Mouse (Mus musculus) kidney, postnatal 0 days (tissue): Measurements from ENCODE around the gene Knl1. TPM values are rescaled to one million over a fixed set of nuclear protein-coding genes. Genes with fewer than 3 reads are reported as not detected.
A peak's percentile ranks its signal among the peaks of the same experiment; 100 is the strongest.

ENCODE experiments used
- ATAC-seq: fragments of 200-750 bp; cut with Nextera tagmentation; replicated peaks from 2 replicates; pipeline ENCODE4 v1.8.0; 2017; ENCODE audit warnings: low read depth, moderate number of reproducible peaks, moderate TSS enrichment, moderate library complexity; ENCODE audit not compliant: low FRiP score
- DNase-seq: peaks from one replicate; pipeline ENCODE4 v3.0.0-alpha.2; 2016; ENCODE audit warnings: low spot score
- H3K27ac ChIP-seq: fragments of 300-500 bp; sonication (generic); 2 replicates; pipeline ENCODE4 v1.5.1; 2014; ENCODE audit warnings: mild to moderate bottlenecking
- H3K27me3 ChIP-seq: fragments of 300-500 bp; sonication (generic); 2 replicates; pipeline ENCODE4 v1.6.1; 2014; ENCODE audit warnings: low read length, mixed read lengths; ENCODE audit not compliant: insufficient read depth
- H3K36me3 ChIP-seq: fragments of 300-500 bp; sonication (generic); 2 replicates; pipeline ENCODE4 v1.6.1; 2014; ENCODE audit warnings: low read length, mixed read lengths; ENCODE audit not compliant: insufficient read depth
- H3K4me1 ChIP-seq: fragments of 300-500 bp; sonication (generic); replicated peaks from 2 replicates; pipeline ENCODE4 v1.6.1; 2014; ENCODE audit warnings: antibody characterized with exemption, low read length, mixed read lengths; ENCODE audit not compliant: insufficient read depth
- H3K4me2 ChIP-seq: fragments of 300-500 bp; sonication (generic); 2 replicates; pipeline ENCODE4 v1.6.1; 2014; ENCODE audit warnings: mild to moderate bottlenecking, low read length, moderate library complexity, mixed read lengths
- H3K4me3 ChIP-seq: fragments of 300-500 bp; sonication (generic); replicated peaks from 2 replicates; pipeline ENCODE4 v1.5.1; 2014; ENCODE audit warnings: low read depth, low read length
- H3K9ac ChIP-seq: fragments of 300-500 bp; sonication (generic); 2 replicates; pipeline ENCODE4 v1.6.1; 2014; ENCODE audit warnings: low read depth, low read length
- H3K9me3 ChIP-seq: fragments of 300-500 bp; sonication (generic); replicated peaks from 2 replicates; pipeline ENCODE4 v1.6.1; 2016; ENCODE audit warnings: low read length, inconsistent platforms, mixed read lengths
- CTCF ChIP-seq: IDR thresholded peaks from 2 replicates; pipeline ENCODE4 v1.5.1; 2016; ENCODE audit warnings: antibody characterized with exemption, low read depth, mild to moderate bottlenecking, moderate library complexity
- WGBS: fragments of 180-500 bp; shearing (Covaris S2); extraction: QIAGEN DNeasy Blood & Tissue Kit; methylation state at CpG from one replicate; pipeline ENCODE4 v1.1.7; 2014; 5-methylcytosine and 5-hydroxymethylcytosine counted together
- polyA plus RNA-seq: library from polyadenylated mRNA; unstranded; fragments of >200 nt; fragmentation: Nextera tagmentation; extraction: Ambion mirVana; gene quantifications from 2 replicates; pipeline ENCODE4 v1.2.1, GENCODE M21; 2015

Knl1 gene
- polyA plus RNA-seq, 1 experiment from 2014 or later = 25.6 TPM

DNA sequence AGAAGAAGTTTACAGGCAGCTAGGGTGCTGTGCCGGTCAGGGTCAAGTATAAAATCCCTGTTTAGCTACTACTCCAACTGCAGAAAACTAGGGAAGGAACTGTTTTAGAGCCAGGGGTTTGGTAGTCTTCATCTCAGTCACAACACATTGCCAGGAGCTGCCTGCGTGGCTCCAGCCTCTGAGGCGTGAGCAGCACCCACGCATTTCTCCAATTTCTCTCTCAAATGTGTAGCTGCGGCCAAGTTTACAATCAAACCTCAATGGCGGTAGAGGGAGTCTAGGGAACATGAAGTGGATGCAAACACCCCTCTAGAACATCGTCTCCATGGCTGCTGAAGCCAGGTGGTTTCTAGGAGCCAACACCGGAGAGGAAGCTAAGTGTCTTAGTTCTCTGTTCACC lies 100.9 kb downstream of the Knl1 start:
- DNase-seq (peak; percentile 7), ATAC-seq (no peak)
- WGBS = 73% methylated on average over 8 of the region's 8 CpGs
- Histone ChIP-seq H3K4me2 (no peak overlapping the region), H3K4me1 (no peaks in the 10 kb centered on the region), H3K9ac (no peak overlapping the region), H3K27ac (no peak overlapping the region), H3K4me3 (no peak overlapping the region), H3K9me3 (no peaks in the 10 kb centered on the region), H3K27me3 (no peaks in the 10 kb centered on the region), H3K36me3 (peaks cover 51% of the 10 kb centered on the region)
- TF ChIP-seq CTCF = no peak

DNA sequence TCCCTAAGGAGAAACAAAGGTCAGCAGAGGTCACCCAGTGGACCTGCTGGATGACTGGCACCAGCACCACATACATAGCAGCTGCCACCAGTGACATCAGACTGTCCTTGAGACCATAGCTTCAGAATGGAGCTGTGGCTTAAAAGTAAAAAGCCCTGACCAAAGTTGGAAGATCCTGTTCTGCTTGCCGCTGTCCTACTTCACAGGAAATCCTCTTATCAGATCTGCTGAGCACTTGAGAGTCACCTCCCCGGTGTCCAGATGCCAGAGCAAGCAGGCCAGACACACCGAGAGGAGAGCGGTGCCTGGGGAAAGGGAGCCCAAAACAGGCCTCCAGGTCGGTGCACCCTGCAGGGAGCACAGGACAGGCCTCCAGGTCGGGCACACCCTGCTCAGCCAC lies 105.3 kb downstream of the Knl1 start:
- Histone ChIP-seq H3K27me3 (no peaks in the 10 kb centered on the region), H3K9me3 (no peaks in the 10 kb centered on the region), H3K4me1 (peaks cover 7% of the 10 kb centered on the region; the same call in 1 of the 2 replicates), H3K27ac (no peak overlapping the region), H3K4me3 (no peak overlapping the region), H3K4me2 (no peak overlapping the region), H3K9ac (no peak overlapping the region), H3K36me3 (peaks cover 33% of the 10 kb centered on the region; the same call in 1 of the 2 replicates)
- WGBS = 79% methylated on average over 6 of the region's 6 CpGs
- no peak for TF ChIP-seq CTCF
- DNase-seq = no peak
- no peak for ATAC-seq

DNA sequence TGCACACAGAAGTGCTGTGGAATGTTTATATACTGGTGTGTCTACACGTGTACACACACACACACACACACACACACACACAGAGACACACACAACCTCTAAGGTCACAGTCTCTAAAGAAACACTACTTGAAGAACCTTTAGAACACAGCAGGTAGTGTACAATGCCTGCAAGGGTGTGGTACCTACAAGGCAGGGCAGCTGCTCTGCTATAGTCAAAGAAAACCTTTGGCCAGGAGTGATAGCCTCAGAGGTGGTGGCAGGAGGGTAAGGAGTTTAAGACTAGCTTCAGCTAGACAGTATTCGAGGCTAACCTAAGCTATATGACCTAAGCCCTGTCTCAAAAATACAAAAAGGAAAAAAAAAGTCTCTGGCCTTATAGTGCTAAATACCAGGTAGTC lies 107.8 kb downstream of the Knl1 start:
- no peak overlapping the region for H3K4me2 ChIP-seq
- no peak overlapping the region for H3K27ac ChIP-seq
- TF ChIP-seq CTCF = no peak
- H3K4me3 ChIP-seq = no peak overlapping the region
- WGBS = 62% methylated on average over 2 of the region's 2 CpGs
- H3K4me1 ChIP-seq = peaks cover 11% of the 10 kb centered on the region; the same call in 1 of the 2 replicates
- H3K36me3 ChIP-seq = peaks cover 27% of the 10 kb centered on the region; the same call in 1 of the 2 replicates
- DNase-seq (no peak), ATAC-seq (no peak)
- no peaks in the 10 kb centered on the region for H3K9me3 ChIP-seq
- no peaks in the 10 kb centered on the region for H3K27me3 ChIP-seq
- no peak overlapping the region for H3K9ac ChIP-seq

Other genes with a start within 250 kb of the Knl1 start
- 57.5 and 59.4 TPM in 2 replicates for gene Knstrn, start 233.1 kb upstream of the Knl1 start, polyA plus RNA-seq
- gene Ivd, start 185.2 kb upstream of the Knl1 start, polyA plus RNA-seq = 68.9 and 79.2 TPM in 2 replicates
- gene Bahd1, start 146.7 kb upstream of the Knl1 start, polyA plus RNA-seq = 3.3 TPM in 2 replicates
- gene Chst14, start 120.6 kb upstream of the Knl1 start, polyA plus RNA-seq = 23.9 and 25.1 TPM in 2 replicates
- gene Ccdc32, start 17.7 kb upstream of the Knl1 start, polyA plus RNA-seq = 29.9 and 30.1 TPM in 2 replicates
- 2.8 and 3.1 TPM in 2 replicates for gene Rpusd2, start 12.3 kb upstream of the Knl1 start, polyA plus RNA-seq
- 17.0 and 22.4 TPM in 2 replicates for gene Rad51, start 65.7 kb downstream of the Knl1 start, polyA plus RNA-seq
- 35.0 and 36.2 TPM in 2 replicates for gene Rmdn3, start 109.9 kb downstream of the Knl1 start, polyA plus RNA-seq
- 33.9 and 35.0 TPM in 2 replicates for gene Gchfr, start 120.7 kb downstream of the Knl1 start, polyA plus RNA-seq
- gene Gm14137, start 127.4 kb downstream of the Knl1 start, polyA plus RNA-seq = 0.27 and 0.33 TPM in 2 replicates
- 41.9 and 44.0 TPM in 2 replicates for gene Zfyve19, start 161.5 kb downstream of the Knl1 start, polyA plus RNA-seq
- 15.1 and 16.8 TPM in 2 replicates for gene Dnajc17, start 161.7 kb downstream of the Knl1 start, polyA plus RNA-seq
- gene Ppp1r14d, start 182.8 kb downstream of the Knl1 start, polyA plus RNA-seq = 1.0 and 1.5 TPM in 2 replicates
- gene Spint1, start 190.2 kb downstream of the Knl1 start, polyA plus RNA-seq = 62.3 and 62.7 TPM in 2 replicates
- gene Rhov, start 224.2 kb downstream of the Knl1 start, polyA plus RNA-seq = 3.5 and 3.6 TPM in 2 replicates
- 13.4 and 15.0 TPM in 2 replicates for gene Vps18, start 241.6 kb downstream of the Knl1 start, polyA plus RNA-seq